Mouse (Mus musculus) neural tube, postnatal 0 days (tissue): ENCODE data around the gene Anxa10. TPM values are rescaled to one million over a fixed set of nuclear protein-coding genes. Genes with fewer than 3 reads are reported as not detected.

Experiments
- polyA plus RNA-seq: library from polyadenylated mRNA; unstranded; fragments of >200 nt; fragmentation: Nextera tagmentation; extraction: Ambion mirVana; gene quantifications from 2 replicates; pipeline ENCODE4 v1.2.1, GENCODE M21; 2015

Gene Anxa10
- 0.17 TPM in 1 of 2 replicates, not detected in the other for polyA plus RNA-seq

DNA sequence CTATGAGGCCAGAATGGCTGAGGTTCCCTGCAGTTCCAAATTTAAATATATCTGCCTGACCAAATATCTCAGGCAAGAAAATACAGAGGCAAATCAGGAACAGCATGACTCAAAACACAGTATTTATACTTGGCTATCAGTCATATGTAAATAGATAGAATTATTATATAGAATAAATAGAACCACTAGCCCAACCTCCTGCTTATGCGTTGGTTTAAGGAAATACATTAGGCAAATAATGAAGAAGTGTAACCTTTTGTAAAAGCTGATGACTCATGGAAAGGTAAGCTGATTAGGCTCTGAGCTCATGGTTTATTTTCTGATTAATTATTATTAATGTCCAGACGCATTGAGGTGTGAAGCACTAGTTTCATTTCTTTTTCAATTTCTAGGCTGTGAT is at the start of gene Anxa10:
Gene Anxa10 (minus strand): TSS at position 53 of the 400 bp plus-strand sequence.

Other genes starting within 250 kb of the Anxa10 start
- 13.9 and 14.7 TPM in 2 replicates for gene Palld, start 220.5 kb downstream of the Anxa10 start, polyA plus RNA-seq
- gene Ddx60, start 195.1 kb downstream of the Anxa10 start, polyA plus RNA-seq: 0.65 and 1.2 TPM in 2 replicates